Mouse (Mus musculus): ENCODE results near the gene Pld1.

GRCm38 (mm10) chr3:28041236-28041635, 102.7 kb downstream of the Pld1 start:
- TF ChIP-seq CTCF (conservative IDR thresholded peaks at IDR 0.05; ENCODE audit: low read length) (no peak), NANOG (IDR thresholded peaks at IDR 0.05; ENCODE audit: borderline replicate concordance, low read length) (no peak), POU5F1 (IDR thresholded peaks at IDR 0.05; ENCODE audit: borderline replicate concordance, low read length) (no peak)
